Mouse (Mus musculus): Measurements from ENCODE around the gene Trappc3l. TPM values are rescaled to one million over a fixed set of nuclear protein-coding genes. Genes with fewer than 3 reads are reported as not detected.

Trappc3l gene
- not detected for polyA plus RNA-seq (2014; fragmentation: Illumina TruSeq; extraction: RNeasy Lipid Tissue Mini Kit (QIAGEN cat#74804); ENCODE audit: low read depth, low replicate concordance)

GRCm38 (mm10) chr10:34037401-34037800, at the start of gene Trappc3l:
Trappc3l (plus strand) TSS chr10:34037597.

GRCm38 (mm10) chr10:34019302-34020075, 17.9 kb upstream of the Trappc3l start, which contains the start of gene Rwdd1:
Rwdd1 (minus strand) TSS chr10:34019624.

GRCm38 (mm10) chr10:34044210-34044609, 6.8 kb downstream of the Trappc3l start, which contains the start of gene Calhm4:
Calhm4 (minus strand) TSS chr10:34044310.

GRCm38 (mm10) chr10:34096418-34096883, 59.1 kb downstream of the Trappc3l start, which contains the start of gene Calhm5:
Calhm5 (minus strand) TSS chr10:34096519.

GRCm38 (mm10) chr10:34127392-34128378, 90.3 kb downstream of the Trappc3l start, which contains the start of gene Calhm6:
Calhm6 (minus strand) TSS chr10:34127984.

Other genes starting within 250 kb of the Trappc3l start
- gene Sult3a1, start 179.9 kb upstream of the Trappc3l start, polyA plus RNA-seq (2014; fragmentation: Illumina TruSeq; extraction: RNeasy Lipid Tissue Mini Kit (QIAGEN cat#74804); ENCODE audit: low read depth, low replicate concordance) = 0.28 TPM
- gene Rsph4a, start 132.5 kb upstream of the Trappc3l start, polyA plus RNA-seq (2014; fragmentation: Illumina TruSeq; extraction: RNeasy Lipid Tissue Mini Kit (QIAGEN cat#74804); ENCODE audit: low read depth, low replicate concordance) = 0.43 TPM
- 67.7 TPM for gene Zup1, start 86.3 kb upstream of the Trappc3l start, polyA plus RNA-seq (2014; fragmentation: Illumina TruSeq; extraction: RNeasy Lipid Tissue Mini Kit (QIAGEN cat#74804); ENCODE audit: low read depth, low replicate concordance)
- gene Rwdd1, start 18.0 kb upstream of the Trappc3l start, polyA plus RNA-seq (2014; fragmentation: Illumina TruSeq; extraction: RNeasy Lipid Tissue Mini Kit (QIAGEN cat#74804); ENCODE audit: low read depth, low replicate concordance) = 175 TPM
- not detected for gene Calhm4, start 6.7 kb downstream of the Trappc3l start, polyA plus RNA-seq (2014; fragmentation: Illumina TruSeq; extraction: RNeasy Lipid Tissue Mini Kit (QIAGEN cat#74804); ENCODE audit: low read depth, low replicate concordance)
- gene Calhm5, start 58.9 kb downstream of the Trappc3l start, polyA plus RNA-seq (2014; fragmentation: Illumina TruSeq; extraction: RNeasy Lipid Tissue Mini Kit (QIAGEN cat#74804); ENCODE audit: low read depth, low replicate concordance) = 0.07 TPM
- 0.27 TPM for gene Calhm6, start 90.4 kb downstream of the Trappc3l start, polyA plus RNA-seq (2014; fragmentation: Illumina TruSeq; extraction: RNeasy Lipid Tissue Mini Kit (QIAGEN cat#74804); ENCODE audit: low read depth, low replicate concordance)
- 2.3 TPM for gene Dse, start 170.1 kb downstream of the Trappc3l start, polyA plus RNA-seq (2014; fragmentation: Illumina TruSeq; extraction: RNeasy Lipid Tissue Mini Kit (QIAGEN cat#74804); ENCODE audit: low read depth, low replicate concordance)
- 14.4 TPM for gene Tspyl1, start 244.6 kb downstream of the Trappc3l start, polyA plus RNA-seq (2014; fragmentation: Illumina TruSeq; extraction: RNeasy Lipid Tissue Mini Kit (QIAGEN cat#74804); ENCODE audit: low read depth, low replicate concordance)

Data from testis, adult 10 weeks (tissue).